Mouse (Mus musculus) limb, embryonic 14.5 days (tissue): ENCODE results near the gene Mogs. TPM values are rescaled to one million over a fixed set of nuclear protein-coding genes. Genes with fewer than 3 reads are reported as not detected.

Source experiments
- ATAC-seq: fragments of 200-750 bp; cut with Nextera tagmentation; 2 replicates; pipeline ENCODE4 v1.8.0; 2017; ENCODE audit warnings: low read depth, moderate number of reproducible peaks, moderate TSS enrichment; ENCODE audit not compliant: low FRiP score
- DNase-seq: peaks from one replicate; pipeline ENCODE4 v3.0.0-alpha.2; 2015; ENCODE audit warnings: low spot score
- H3K27ac ChIP-seq: fragments of 300-500 bp; sonication (generic); replicated peaks from 2 replicates; pipeline ENCODE4 v1.5.1; 2014; ENCODE audit warnings: low read depth, mild to moderate bottlenecking, low read length, moderate library complexity, mixed read lengths
- H3K27me3 ChIP-seq: fragments of 300-500 bp; sonication (generic); 2 replicates; pipeline ENCODE4 v1.6.1; 2014; ENCODE audit warnings: low read length, mixed read lengths; ENCODE audit not compliant: control insufficient read depth, insufficient read depth
- H3K36me3 ChIP-seq: fragments of 300-500 bp; sonication (generic); 2 replicates; pipeline ENCODE4 v1.6.1; 2014; ENCODE audit warnings: mild to moderate bottlenecking, low read length, moderate library complexity, mixed read lengths; ENCODE audit not compliant: control insufficient read depth, insufficient read depth
- H3K4me1 ChIP-seq: fragments of 300-500 bp; sonication (generic); 2 replicates; pipeline ENCODE4 v1.6.1; 2014; ENCODE audit warnings: antibody characterized with exemption, low read length, mixed read lengths; ENCODE audit not compliant: control insufficient read depth, insufficient read depth
- H3K4me2 ChIP-seq: fragments of 300-500 bp; sonication (generic); replicated peaks from 2 replicates; pipeline ENCODE4 v1.6.1; 2014; ENCODE audit warnings: low read depth, mild to moderate bottlenecking, low read length, moderate library complexity; ENCODE audit not compliant: severe bottlenecking
- H3K4me3 ChIP-seq: fragments of 300-500 bp; sonication (generic); replicated peaks from 2 replicates; pipeline ENCODE4 v1.5.1; 2014; ENCODE audit warnings: low read length
- H3K9ac ChIP-seq: fragments of 300-500 bp; sonication (generic); 2 replicates; pipeline ENCODE4 v1.6.1; 2014; ENCODE audit warnings: mild to moderate bottlenecking, low read depth, low read length, moderate library complexity; ENCODE audit not compliant: severe bottlenecking
- H3K9me3 ChIP-seq: fragments of 300-500 bp; sonication (generic); 2 replicates; pipeline ENCODE4 v1.6.1; 2016; ENCODE audit warnings: low read length; ENCODE audit not compliant: control insufficient read depth
- POLR2A ChIP-seq: fragments of 200-500 bp; IDR thresholded peaks from 2 replicates; pipeline ENCODE4 v1.8.0; 2012; ENCODE audit warnings: inconsistent platforms, mild to moderate bottlenecking, moderate library complexity, borderline replicate concordance; ENCODE audit not compliant: insufficient read depth, insufficient read length; ENCODE audit errors: extremely low read depth
- WGBS: fragments of 180-500 bp; shearing (Covaris S2); extraction: QIAGEN DNeasy Blood & Tissue Kit; methylation state at CpG from one replicate; pipeline ENCODE4 v1.1.7; 2014; 5-methylcytosine and 5-hydroxymethylcytosine counted together
- polyA plus RNA-seq, 2 experiments: library from polyadenylated mRNA; depleted of rRNA in 1 of 2; stranded (reverse) in 1 of 2; unstranded in 1 of 2; fragments of >200 nt; fragmentation: Nextera tagmentation in 1 of 2; extraction: Ambion mirVana in 1 of 2; gene quantifications; 2 replicates each; pipeline versions ENCODE4 v1.2.1 to v1.2.3; 2012 to 2014

Gene Mogs
- polyA plus RNA-seq, 2 experiments: 50.9 to 95.2 TPM

GRCm38 (mm10) chr6:83104158-83104557 is 11.1 kb upstream of the Mogs start:
- Histone ChIP-seq H3K27me3 (no peaks in the 10 kb centered on the region), H3K4me2 (no peak overlapping the region), H3K9me3 (no peaks in the 10 kb centered on the region), H3K4me3 (no peak overlapping the region), H3K27ac (no peak overlapping the region), H3K9ac (no peak overlapping the region), H3K4me1 (peaks cover 19% of the 10 kb centered on the region), H3K36me3 (peaks cover 6% of the 10 kb centered on the region; the same call in 1 of the 2 replicates)
- DNase-seq: no peak
- no peak for TF ChIP-seq POLR2A
- no peak for ATAC-seq
- WGBS: 77% methylated on average over 4 of the region's 4 CpGs

- Histone ChIP-seq H3K4me1 (peaks cover 19% of the 10 kb centered on the region), H3K4me2 (peak overlapping the region; percentile 86), H3K9ac (no peak overlapping the region), H3K4me3 (peak overlapping the region; percentile 84), H3K9me3 (no peaks in the 10 kb centered on the region), H3K27me3 (no peaks in the 10 kb centered on the region), H3K27ac (no peak overlapping the region), H3K36me3 (peaks cover 12% of the 10 kb centered on the region; the same call in 1 of the 2 replicates)
- ATAC-seq: no peak
- no peak for TF ChIP-seq POLR2A
- peak; percentile 53 for DNase-seq
- WGBS: 36% methylated on average over 12 of the region's 13 CpGs
Observed at GRCm38 (mm10) chr6:83107566-83108400, 7.5 kb upstream of the Mogs start.

GRCm38 (mm10) chr6:83108762-83109668 is 6.3 kb upstream of the Mogs start, which contains the start of gene Mrpl53:
TSS of gene Mrpl53 (plus strand) at chr6:83109040.
- peak within 1 kb of the TSS; percentile 71 for H3K27ac ChIP-seq
- under 1% methylated on average over 76 of the region's 76 CpGs for WGBS
- peak within 1 kb of the TSS; percentile 89 for H3K9ac ChIP-seq
- peak; percentile 56; the same call in 1 of the 2 replicates for TF ChIP-seq POLR2A
- peaks cover 12% of the 10 kb centered on the region for H3K4me1 ChIP-seq
- no peaks in the 10 kb centered on the region for H3K27me3 ChIP-seq
- peaks cover 12% of the 10 kb centered on the region; the same call in 1 of the 2 replicates for H3K36me3 ChIP-seq
- H3K9me3 ChIP-seq: no peaks in the 10 kb centered on the region
- H3K4me3 ChIP-seq: peak within 1 kb of the TSS; percentile 84
- peak; percentile 72 for DNase-seq
- peak; percentile 87 for ATAC-seq
- peak within 1 kb of the TSS; percentile 86 for H3K4me2 ChIP-seq

GRCm38 (mm10) chr6:83111510-83112136 is 3.7 kb upstream of the Mogs start:
- peaks cover 16% of the 10 kb centered on the region for H3K4me1 ChIP-seq
- H3K9me3 ChIP-seq: no peaks in the 10 kb centered on the region
- H3K36me3 ChIP-seq: peaks cover 13% of the 10 kb centered on the region
- no peaks in the 10 kb centered on the region for H3K27me3 ChIP-seq
- no peak for ATAC-seq
- no peak for DNase-seq
- TF ChIP-seq POLR2A: no peak
- H3K4me3 ChIP-seq: no peak overlapping the region
- no peak overlapping the region for H3K27ac ChIP-seq
- H3K9ac ChIP-seq: no peak overlapping the region
- no peak overlapping the region for H3K4me2 ChIP-seq
- 90% methylated on average over 4 of the region's 4 CpGs for WGBS
